Mouse (Mus musculus): ENCODE measurements around the gene Cyp2d11.
"Not testable (repeated sequence)": the region's sequence is repeated elsewhere in the genome, so short reads cannot be mapped to it uniquely, and the experiment has no call there.

Cyp2d11 gene

DNA sequence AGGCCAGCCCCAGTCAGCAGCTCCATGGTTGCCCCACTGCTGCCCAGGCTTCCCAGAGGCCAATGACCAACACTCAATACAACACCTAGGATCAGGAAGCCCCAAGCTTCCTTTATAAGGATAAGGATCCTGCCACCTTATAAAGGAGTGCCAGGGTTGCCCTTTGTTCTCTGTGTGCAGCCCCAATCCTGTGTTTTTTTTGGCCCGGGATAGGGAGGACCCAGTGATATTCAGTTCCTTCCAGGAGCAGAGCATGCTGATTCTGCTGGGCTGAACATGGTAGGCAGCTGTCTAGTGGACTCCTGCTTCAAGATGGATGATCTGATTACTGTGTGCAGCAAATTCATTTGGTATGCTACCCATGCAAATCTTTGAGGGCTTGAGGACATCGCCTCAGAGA, at the start of gene Cyp2d11:
Gene Cyp2d11, minus strand, starts transcription at position 101 of the 400 bp plus-strand sequence.
- not testable (repeated sequence) for DNase-seq (ENCODE audit: low spot score)

GRCm38 (mm10) chr15:82437975-82438617, 44.3 kb upstream of the Cyp2d11 start:
- no peak for DNase-seq (ENCODE audit: low spot score)

GRCm38 (mm10) chr15:82435606-82436005, 41.8 kb upstream of the Cyp2d11 start:
- no peak for DNase-seq (ENCODE audit: low spot score)

DNA sequence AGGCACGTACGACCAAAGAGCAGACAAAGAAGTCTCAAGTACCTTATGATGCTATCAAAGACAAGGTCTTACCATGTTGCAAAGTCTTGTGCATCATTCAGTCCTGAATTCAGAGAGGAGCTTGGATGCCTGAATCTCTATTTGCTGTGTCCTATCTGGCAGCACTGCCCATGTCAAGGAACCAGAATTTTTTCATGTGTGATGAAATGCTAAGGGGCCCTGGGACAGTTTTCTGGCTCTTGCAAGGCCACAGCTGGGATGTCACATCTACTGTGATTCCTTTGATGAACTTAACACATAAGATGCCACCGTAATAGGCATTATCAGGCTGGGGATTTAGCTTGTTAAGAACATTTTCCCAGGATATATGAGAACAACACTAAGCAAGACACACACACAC, 41.2 kb upstream of the Cyp2d11 start:
- DNase-seq (ENCODE audit: low spot score): no peak

DNA sequence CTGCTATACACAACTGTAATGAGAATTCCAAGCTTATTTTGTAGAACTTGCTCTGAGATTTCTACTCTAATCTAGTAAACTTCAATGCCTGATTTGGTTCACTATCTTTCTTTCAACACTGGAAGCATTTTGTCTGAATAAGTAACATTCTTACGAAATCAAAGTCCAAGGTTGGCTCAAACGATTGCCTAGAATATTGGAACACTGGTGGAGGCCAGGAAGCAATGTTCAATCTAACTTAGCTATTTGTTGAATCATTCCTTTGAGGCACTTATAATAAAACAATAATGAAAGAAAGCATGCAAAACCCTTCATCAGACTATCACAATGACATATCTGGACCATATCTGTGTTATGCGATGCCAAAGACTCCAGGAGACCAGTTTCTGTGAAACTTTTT, 40.7 kb upstream of the Cyp2d11 start:
- DNase-seq (ENCODE audit: low spot score): no peak

DNA sequence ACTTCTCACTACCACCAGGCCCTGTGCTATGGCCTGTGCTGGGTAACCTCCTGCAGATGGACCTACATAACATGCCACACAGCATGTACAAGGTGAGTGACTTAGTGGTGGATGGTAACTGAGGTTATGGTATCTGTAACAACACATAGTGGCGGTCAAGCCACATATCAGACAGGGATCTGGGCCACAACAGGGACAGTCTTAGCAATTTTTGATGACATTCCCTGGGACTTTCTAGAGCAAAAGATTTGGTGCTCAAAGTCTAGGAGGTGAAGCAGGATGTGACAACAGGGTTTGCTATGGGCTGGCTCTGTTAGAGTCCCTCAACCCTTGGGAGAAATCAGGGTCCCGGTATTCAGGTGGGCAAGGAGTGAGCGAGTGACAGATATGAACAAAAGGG, 39.8 kb upstream of the Cyp2d11 start:
- DNase-seq (ENCODE audit: low spot score): no peak

DNA sequence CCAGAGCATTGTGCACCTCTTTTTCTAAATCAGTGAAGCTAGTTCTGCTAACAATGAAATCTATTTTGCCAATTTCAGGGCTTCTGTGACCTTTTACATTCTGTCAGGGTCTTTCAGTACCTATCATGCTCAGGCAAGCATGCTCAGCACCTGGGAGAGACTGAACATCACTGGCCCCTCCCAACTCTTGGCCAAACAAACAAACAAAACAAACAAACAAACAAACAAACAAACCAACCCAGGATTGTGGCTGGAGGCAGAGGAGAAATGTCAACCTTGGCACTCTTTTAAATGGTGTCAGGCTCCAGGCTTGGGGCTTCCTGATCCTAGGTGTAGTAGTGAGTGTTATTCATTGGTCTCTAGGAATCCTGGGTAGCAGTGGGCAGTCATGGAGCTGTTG, 39.3 kb upstream of the Cyp2d11 start, which contains the start of gene Cyp2d9:
Gene Cyp2d9, plus strand, starts transcription at position 301 of the 400 bp plus-strand sequence.
- no peak for DNase-seq (ENCODE audit: low spot score)

- no peak for DNase-seq (ENCODE audit: low spot score)
Measured at GRCm38 (mm10) chr15:82423471-82423870, 29.6 kb upstream of the Cyp2d11 start.

DNA sequence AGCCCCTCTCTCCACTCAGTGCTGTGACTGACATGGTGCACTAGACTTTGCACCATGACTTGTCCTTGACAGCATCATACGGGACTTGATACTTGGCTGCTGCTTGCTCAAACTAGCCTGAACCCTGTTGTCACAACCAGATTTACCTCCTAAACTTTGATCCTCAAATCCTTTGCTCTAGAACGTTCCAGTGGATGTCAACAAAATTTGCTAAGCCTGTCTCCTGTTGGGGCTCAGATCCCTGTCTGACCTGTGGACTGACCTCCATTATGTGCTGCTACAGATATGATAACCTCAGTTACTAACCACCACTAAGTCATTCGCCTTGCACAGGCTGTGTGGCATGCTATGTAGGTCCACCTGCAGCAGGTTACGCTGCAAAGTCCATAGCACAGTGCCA, 29.1 kb upstream of the Cyp2d11 start:
- no peak for DNase-seq (ENCODE audit: low spot score)

DNA sequence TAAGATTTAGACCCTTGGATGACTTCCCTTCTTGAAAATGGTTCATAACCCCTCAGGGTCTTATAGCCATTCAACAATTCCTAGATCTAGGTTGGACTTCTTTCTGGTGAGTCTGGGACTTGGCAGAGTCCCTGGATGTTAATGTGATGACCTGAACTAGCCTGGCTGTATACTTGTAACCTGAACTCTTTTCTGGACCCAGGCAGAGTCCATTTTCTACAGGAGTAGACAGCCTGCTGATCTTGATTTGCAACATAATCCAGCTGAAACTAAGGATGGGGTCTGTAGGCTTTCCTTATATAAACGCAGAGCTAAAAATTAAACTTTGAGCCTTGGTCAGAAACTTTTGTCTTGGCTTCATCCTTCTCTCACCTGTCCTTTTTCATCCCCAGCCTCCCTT, 24.8 kb upstream of the Cyp2d11 start:
- DNase-seq (ENCODE audit: low spot score): no peak

DNA sequence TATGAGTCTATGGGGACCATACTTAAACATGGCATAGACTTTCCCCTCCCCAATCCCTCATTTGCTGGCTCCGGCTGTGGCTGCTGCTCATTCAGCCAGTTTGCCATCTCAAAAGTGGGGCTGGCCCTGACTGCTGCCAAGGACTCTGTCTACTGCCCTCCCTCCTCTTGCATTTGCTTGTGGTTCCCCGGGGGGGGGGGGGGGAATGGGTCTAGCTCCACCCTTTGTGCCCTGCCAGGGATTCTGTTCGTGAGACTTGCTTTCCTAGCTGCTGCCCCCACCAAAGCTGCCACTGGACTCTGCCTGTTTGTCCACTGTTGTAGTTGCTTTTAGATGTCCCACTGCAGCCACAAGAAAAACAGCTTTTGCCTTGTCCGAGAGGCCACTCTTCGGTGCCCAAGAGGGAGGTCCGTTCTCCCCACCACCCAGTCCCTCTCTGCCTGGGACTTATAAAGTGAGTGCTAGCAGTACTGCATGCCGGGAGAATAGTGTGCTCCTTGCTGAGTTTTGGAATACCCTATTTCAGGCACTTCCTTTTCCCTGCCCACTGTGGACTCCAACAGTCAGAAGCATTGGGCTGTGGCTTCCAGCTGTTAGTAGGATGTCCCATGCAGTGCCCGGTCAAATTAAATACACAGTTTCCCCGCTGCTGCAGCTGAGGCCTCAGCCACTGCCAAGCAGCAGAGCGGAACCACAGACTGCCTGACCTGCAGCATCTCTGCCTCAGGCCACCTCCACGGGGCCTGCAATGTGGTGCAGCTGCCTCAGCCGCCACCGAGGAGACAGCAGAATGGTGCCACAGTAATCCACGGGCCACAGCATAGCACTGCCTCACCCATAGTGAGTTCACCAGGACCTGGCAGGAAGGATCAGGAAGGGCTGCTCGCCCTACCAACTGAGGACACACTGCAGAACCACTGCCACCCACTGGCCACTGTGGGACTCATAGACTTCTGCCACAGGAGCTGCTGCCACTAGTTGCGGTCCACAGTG, 23.3 kb upstream of the Cyp2d11 start:
- peak; percentile 90 for DNase-seq (ENCODE audit: low spot score)

- DNase-seq (ENCODE audit: low spot score): no peak
Measured at GRCm38 (mm10) chr15:82407536-82407935, 13.7 kb upstream of the Cyp2d11 start.

DNA sequence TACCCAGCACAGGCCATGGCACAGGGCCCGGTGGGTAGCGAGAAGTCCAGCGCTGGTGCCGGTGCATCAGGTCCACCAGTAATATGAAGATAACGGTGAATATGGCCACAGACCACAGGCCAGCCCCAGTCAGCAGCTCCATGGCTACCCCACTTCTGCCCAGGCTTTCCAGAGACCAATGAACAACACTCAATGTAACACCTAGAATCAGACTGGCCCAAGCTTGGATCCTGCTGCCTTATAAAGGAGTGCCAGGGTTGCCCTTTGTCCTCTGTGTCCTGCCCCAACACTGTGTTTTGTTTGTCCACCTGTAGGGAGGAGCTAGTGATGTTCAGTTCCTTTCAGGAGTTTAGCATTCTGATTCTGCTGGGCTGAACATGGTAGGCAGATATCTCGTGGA, 13.2 kb upstream of the Cyp2d11 start, which contains the start of gene Cyp2d10:
Gene Cyp2d10, minus strand, starts transcription at position 215 of the 400 bp plus-strand sequence.
- no peak for DNase-seq (ENCODE audit: low spot score)

DNA sequence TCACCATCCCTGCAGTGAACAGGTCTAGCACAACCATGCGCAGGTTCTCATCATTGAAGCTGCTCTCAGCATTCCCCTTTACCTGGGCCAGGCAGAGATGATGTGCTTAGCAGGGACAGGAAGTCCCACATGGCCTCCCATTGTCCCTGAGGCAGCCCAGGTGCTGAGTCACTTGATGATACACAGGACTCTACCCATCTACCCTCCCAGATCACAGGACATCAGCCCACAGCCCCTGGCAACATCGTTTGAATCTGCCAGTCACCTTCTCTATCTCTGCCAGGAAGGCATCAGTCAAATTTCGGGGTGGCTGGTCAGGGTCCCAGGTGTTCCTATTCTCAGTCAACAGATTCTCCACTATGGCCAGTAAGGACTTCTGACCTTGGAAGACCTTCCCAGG, 10.3 kb upstream of the Cyp2d11 start:
- no peak for DNase-seq (ENCODE audit: low spot score)

GRCm38 (mm10) chr15:82403606-82404005, 9.8 kb upstream of the Cyp2d11 start:
- no peak for DNase-seq (ENCODE audit: low spot score)

DNA sequence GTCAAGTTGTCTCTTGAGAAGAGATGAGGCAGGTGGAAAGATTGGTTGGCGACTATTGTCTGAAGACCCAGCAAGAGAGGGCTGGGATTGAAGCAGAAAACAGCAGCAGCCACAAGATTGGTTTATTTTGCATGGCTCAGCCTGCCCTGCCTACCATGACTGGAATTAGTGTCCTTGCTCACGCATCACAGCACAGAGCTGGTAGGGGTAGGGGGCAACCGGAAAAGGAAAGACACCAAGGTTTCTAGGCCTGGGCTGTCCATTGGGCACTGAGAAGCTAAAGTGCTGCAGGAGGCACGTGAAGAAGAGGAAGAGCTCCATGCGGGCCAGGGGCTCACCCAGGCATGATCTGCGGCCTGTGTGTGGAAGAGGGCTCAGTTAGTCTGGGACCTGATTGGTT, 8.9 kb upstream of the Cyp2d11 start:
- DNase-seq (ENCODE audit: low spot score): no peak

- no peak for DNase-seq (ENCODE audit: low spot score)
Measured at GRCm38 (mm10) chr15:82402106-82402505, 8.3 kb upstream of the Cyp2d11 start.

- no peak for DNase-seq (ENCODE audit: low spot score)
Measured at GRCm38 (mm10) chr15:82401516-82401915, 7.7 kb upstream of the Cyp2d11 start.

DNA sequence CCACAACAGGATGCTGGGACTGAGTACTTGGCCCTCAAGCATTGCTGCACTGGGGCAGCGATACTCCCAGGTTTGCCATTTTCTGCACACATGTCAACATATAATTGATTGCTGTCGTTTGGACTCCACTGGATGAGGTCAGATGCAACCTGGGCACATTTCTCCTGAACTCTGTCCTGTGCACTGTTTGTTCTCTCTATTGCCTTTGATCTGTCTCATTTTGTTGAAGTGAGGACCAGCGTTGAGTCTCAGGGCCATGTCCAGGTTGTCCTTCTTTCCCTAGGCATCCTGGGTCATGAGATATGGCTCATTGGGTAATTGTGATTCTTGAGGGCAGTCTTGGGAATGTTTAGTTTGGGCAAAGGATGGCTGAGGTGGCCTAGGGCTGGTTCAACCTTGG, 2.1 kb upstream of the Cyp2d11 start:
- not testable (repeated sequence) for DNase-seq (ENCODE audit: low spot score)

- DNase-seq (ENCODE audit: low spot score): not testable (repeated sequence)
Measured at GRCm38 (mm10) chr15:82389916-82390315, 3.9 kb downstream of the Cyp2d11 start.

- no peak for DNase-seq (ENCODE audit: low spot score)
Measured at GRCm38 (mm10) chr15:82385729-82386128, 8.1 kb downstream of the Cyp2d11 start.

GRCm38 (mm10) chr15:82382441-82382840, 11.4 kb downstream of the Cyp2d11 start:
- DNase-seq (ENCODE audit: low spot score): no peak

- no peak for DNase-seq (ENCODE audit: low spot score)
Measured at GRCm38 (mm10) chr15:82380714-82381062, 13.1 kb downstream of the Cyp2d11 start.
